Mouse (Mus musculus) fat pad, adult 2 months (tissue): ENCODE measurements around the gene Cyp2d12.
"Not testable (repeated sequence)": the region's sequence is repeated elsewhere in the genome, so short reads cannot be mapped to it uniquely, and the experiment has no call there.

Source experiments
- DNase-seq: peaks from one replicate; pipeline ENCODE4 v3.0.0-alpha.2; 2011; ENCODE audit warnings: low read depth, low spot score; ENCODE audit errors: extremely low read depth

Cyp2d12 gene

GRCm38 (mm10) chr15:82554531-82555230, at the start of gene Cyp2d12:
Cyp2d12 (plus strand) TSS chr15:82555072.
- no peak for DNase-seq

- DNase-seq: no peak
These were observed 47.9 kb upstream of the Cyp2d12 start for GRCm38 (mm10) chr15:82506971-82507370.

- DNase-seq: not testable (repeated sequence)
These were observed 47.1 kb upstream of the Cyp2d12 start for GRCm38 (mm10) chr15:82507740-82508139.

- DNase-seq: not testable (repeated sequence)
These were observed 45.4 kb upstream of the Cyp2d12 start for GRCm38 (mm10) chr15:82509495-82509894.

GRCm38 (mm10) chr15:82510500-82510899, 44.4 kb upstream of the Cyp2d12 start:
- not testable (repeated sequence) for DNase-seq

- DNase-seq: not testable (repeated sequence)
These were observed 42.8 kb upstream of the Cyp2d12 start for GRCm38 (mm10) chr15:82512111-82512510.

GRCm38 (mm10) chr15:82516174-82516573, 38.7 kb upstream of the Cyp2d12 start:
- DNase-seq: not testable (repeated sequence)

GRCm38 (mm10) chr15:82527371-82527770, 27.5 kb upstream of the Cyp2d12 start:
- not testable (repeated sequence) for DNase-seq

- not testable (repeated sequence) for DNase-seq
These were observed 22.2 kb upstream of the Cyp2d12 start for GRCm38 (mm10) chr15:82532721-82533120.

GRCm38 (mm10) chr15:82542976-82543375, 11.9 kb upstream of the Cyp2d12 start:
- not testable (repeated sequence) for DNase-seq

GRCm38 (mm10) chr15:82544561-82544960, 10.3 kb upstream of the Cyp2d12 start:
- DNase-seq: not testable (repeated sequence)

- not testable (repeated sequence) for DNase-seq
These were observed 7.1 kb upstream of the Cyp2d12 start for GRCm38 (mm10) chr15:82547753-82548152.

- not testable (repeated sequence) for DNase-seq
These were observed 1.7 kb upstream of the Cyp2d12 start for GRCm38 (mm10) chr15:82553211-82553610.

GRCm38 (mm10) chr15:82572856-82573255, 18.0 kb downstream of the Cyp2d12 start:
- no peak for DNase-seq

GRCm38 (mm10) chr15:82579071-82579470, 24.2 kb downstream of the Cyp2d12 start:
- no peak for DNase-seq

GRCm38 (mm10) chr15:82582621-82583020, 27.7 kb downstream of the Cyp2d12 start:
- DNase-seq: no peak
